Mouse (Mus musculus) macrophage (primary cell): ENCODE measurements around the gene Ccdc78. TPM values are rescaled to one million over a fixed set of nuclear protein-coding genes. Genes with fewer than 3 reads are reported as not detected.

Experiments used
- H3K27ac ChIP-seq: fragments of 350-480 bp; formaldehyde crosslinking; 2 replicates; pipeline ENCODE4 v1.9.0; 2021
- H3K36me3 ChIP-seq: fragments of 350-480 bp; formaldehyde crosslinking; 2 replicates; pipeline ENCODE4 v1.9.0; 2021; ENCODE audit errors: inconsistent target
- H3K4me3 ChIP-seq: fragments of 350-480 bp; formaldehyde crosslinking; 2 replicates; pipeline ENCODE4 v1.9.0; 2021; ENCODE audit errors: inconsistent target
- H3K79me2 ChIP-seq: fragments of 350-480 bp; formaldehyde crosslinking; 2 replicates; pipeline ENCODE4 v1.9.0; 2021; ENCODE audit errors: inconsistent target
- WGBS: methylation state at CpG from one replicate; pipeline ENCODE4 v1.1.7; 2026; ENCODE audit warnings: inconsistent platforms; ENCODE audit not compliant: missing documents; 5-methylcytosine and 5-hydroxymethylcytosine counted together
- polyA plus RNA-seq: library from polyadenylated mRNA; stranded (reverse); fragments of 250-400 nt; gene quantifications from 3 replicates; pipeline ENCODE4 v1.2.4, GENCODE M21; 2018; ENCODE audit warnings: inconsistent platforms

Gene Ccdc78
- polyA plus RNA-seq, 1 experiment from 2014 or later: not detected

DNA sequence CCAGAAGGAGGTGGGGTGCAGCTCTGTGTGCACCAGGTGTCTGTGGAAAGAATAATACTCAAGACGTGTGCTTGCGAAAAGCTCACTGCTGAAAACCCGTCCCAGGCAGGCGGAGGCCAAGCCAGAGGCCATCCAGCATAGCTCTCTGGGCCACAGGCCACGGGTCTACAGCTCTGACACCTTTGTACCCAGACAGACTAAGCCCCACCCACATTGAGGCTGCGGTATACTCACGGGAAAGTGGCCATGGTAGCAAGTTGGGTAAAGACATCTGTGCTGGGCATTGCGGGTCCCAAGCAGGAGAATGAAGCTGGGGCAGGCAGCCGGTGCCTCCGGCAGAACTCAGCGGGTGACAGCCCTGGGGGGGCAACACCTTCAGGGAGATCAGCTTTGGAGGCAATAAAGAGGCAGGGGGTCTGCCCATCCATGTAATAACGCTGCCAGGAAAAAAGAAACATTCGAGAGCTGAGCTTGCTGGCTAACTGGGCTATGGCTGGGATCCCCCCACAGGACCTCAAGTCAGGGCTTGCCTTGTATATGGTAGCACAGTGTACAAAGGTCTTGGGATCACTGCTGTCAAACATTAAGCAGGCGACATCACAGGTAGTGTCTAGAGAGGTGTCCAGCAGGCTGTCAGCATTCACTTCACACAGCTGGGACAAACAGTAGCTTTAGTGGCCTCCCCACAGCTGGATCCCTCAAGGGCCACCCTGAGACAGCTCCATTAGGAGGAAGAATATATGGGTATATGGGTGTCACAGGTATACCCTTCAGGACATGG lies 53.3 kb downstream of the Ccdc78 start:
- Histone ChIP-seq H3K27ac (no peak overlapping the region), H3K79me2 (peaks cover 28% of the 10 kb centered on the region), H3K36me3 (peaks cover 49% of the 10 kb centered on the region), H3K4me3 (no peak overlapping the region)
- WGBS: 93% methylated on average over 13 of the region's 14 CpGs

Other genes with a start within 250 kb of the Ccdc78 start
- not detected in 3 replicates for gene Sox8, start 215.9 kb upstream of the Ccdc78 start, polyA plus RNA-seq
- 13.4 to 17.2 TPM (median 16.4 TPM) in 3 replicates for gene Lmf1, start 207.5 kb upstream of the Ccdc78 start, polyA plus RNA-seq
- gene Gng13, start 69.4 kb upstream of the Ccdc78 start, polyA plus RNA-seq: not detected in 3 replicates
- gene Chtf18, start 59.2 kb upstream of the Ccdc78 start, polyA plus RNA-seq: 0.80 to 5.9 TPM (median 1.1 TPM) in 3 replicates
- 5.9 to 11.6 TPM (median 7.3 TPM) in 3 replicates for gene Rpusd1, start 58.9 kb upstream of the Ccdc78 start, polyA plus RNA-seq
- not detected in 3 replicates for gene Mslnl, start 50.5 kb upstream of the Ccdc78 start, polyA plus RNA-seq
- gene Msln, start 32.2 kb upstream of the Ccdc78 start, polyA plus RNA-seq: not detected in 3 replicates
- 19.4 to 20.9 TPM (median 19.5 TPM) in 3 replicates for gene Narfl, start 12.8 kb upstream of the Ccdc78 start, polyA plus RNA-seq
- gene Haghl, start 907 bp upstream of the Ccdc78 start, polyA plus RNA-seq: 10.9 to 28.1 TPM (median 26.5 TPM) in 3 replicates
- gene Fam173a, start 6.3 kb downstream of the Ccdc78 start, polyA plus RNA-seq: 12.9 to 59.3 TPM (median 54.8 TPM) in 3 replicates
- gene AC134908.4, start 9.1 kb downstream of the Ccdc78 start, polyA plus RNA-seq: not detected in 3 replicates
- 3.0 to 22.9 TPM (median 8.0 TPM) in 3 replicates for gene Metrn, start 10.6 kb downstream of the Ccdc78 start, polyA plus RNA-seq
- 0.13 to 0.33 TPM (median 0.32 TPM) in 3 replicates for gene Fbxl16, start 22.5 kb downstream of the Ccdc78 start, polyA plus RNA-seq
- 8.8 to 13.8 TPM (median 9.0 TPM) in 3 replicates for gene Wdr24, start 37.0 kb downstream of the Ccdc78 start, polyA plus RNA-seq
- gene Jmjd8, start 42.3 kb downstream of the Ccdc78 start, polyA plus RNA-seq: 15.2 to 28.3 TPM (median 18.9 TPM) in 3 replicates
- 74.2 to 109 TPM (median 78.5 TPM) in 3 replicates for gene Stub1, start 46.8 kb downstream of the Ccdc78 start, polyA plus RNA-seq
- gene Rhbdl1, start 50.7 kb downstream of the Ccdc78 start, polyA plus RNA-seq: 0.16 to 0.97 TPM in 2 of 3 replicates, not detected in the other
- gene Gm20683, start 55.2 kb downstream of the Ccdc78 start, polyA plus RNA-seq: 0.09 to 1.1 TPM (median 0.43 TPM) in 3 replicates
- 20.6 to 24.8 TPM (median 22.4 TPM) in 3 replicates for gene Rhot2, start 58.3 kb downstream of the Ccdc78 start, polyA plus RNA-seq
- 1.5 to 2.9 TPM (median 2.5 TPM) in 3 replicates for gene Wdr90, start 74.9 kb downstream of the Ccdc78 start, polyA plus RNA-seq
- 5.6 to 15.2 TPM (median 7.1 TPM) in 3 replicates for gene Mcrip2, start 82.2 kb downstream of the Ccdc78 start, polyA plus RNA-seq
- gene Mettl26, start 88.5 kb downstream of the Ccdc78 start, polyA plus RNA-seq: 3.3 to 5.5 TPM (median 5.2 TPM) in 3 replicates
- gene Wfikkn1, start 94.3 kb downstream of the Ccdc78 start, polyA plus RNA-seq: 0.13 to 0.32 TPM (median 0.20 TPM) in 3 replicates
- 13.7 to 21.8 TPM (median 16.8 TPM) in 3 replicates for gene Rab40c, start 133.1 kb downstream of the Ccdc78 start, polyA plus RNA-seq
- 33.1 to 43.2 TPM (median 35.1 TPM) in 3 replicates for gene Pigq, start 158.4 kb downstream of the Ccdc78 start, polyA plus RNA-seq
- not detected in 3 replicates for gene Nhlrc4, start 158.4 kb downstream of the Ccdc78 start, polyA plus RNA-seq
- not detected in 3 replicates for gene A930017K11Rik, start 166.0 kb downstream of the Ccdc78 start, polyA plus RNA-seq
- 5.2 to 13.5 TPM (median 5.9 TPM) in 3 replicates for gene Capn15, start 199.2 kb downstream of the Ccdc78 start, polyA plus RNA-seq